Mouse (Mus musculus): ENCODE measurements at regions not wholly inside any gene's neighbourhood (a gene's known extent, or its start where the extent isn't known, plus 50 kb on each side); places are given as distances from the start of the nearest gene placed in this dataset.

GRCm38 (mm10) chr6:104080581-104080980 lies 412.0 kb upstream of the Cntn6 start:
- Histone ChIP-seq H3K4me1 (no peaks in the 10 kb centered on the region), H3K4me3 (no peak overlapping the region), H3K9me3 (no peaks in the 10 kb centered on the region), H3K27me3 (replicated peaks) (no peaks in the 10 kb centered on the region), H3K9ac (no peak overlapping the region), H3K27ac (no peak overlapping the region), H3K36me3 (replicated peaks) (no peaks in the 10 kb centered on the region), H3K4me2 (no peak overlapping the region)
- ATAC-seq (replicated peaks), result no peak
- WGBS, result 45% methylated on average over 3 of the region's 3 CpGs

DNA sequence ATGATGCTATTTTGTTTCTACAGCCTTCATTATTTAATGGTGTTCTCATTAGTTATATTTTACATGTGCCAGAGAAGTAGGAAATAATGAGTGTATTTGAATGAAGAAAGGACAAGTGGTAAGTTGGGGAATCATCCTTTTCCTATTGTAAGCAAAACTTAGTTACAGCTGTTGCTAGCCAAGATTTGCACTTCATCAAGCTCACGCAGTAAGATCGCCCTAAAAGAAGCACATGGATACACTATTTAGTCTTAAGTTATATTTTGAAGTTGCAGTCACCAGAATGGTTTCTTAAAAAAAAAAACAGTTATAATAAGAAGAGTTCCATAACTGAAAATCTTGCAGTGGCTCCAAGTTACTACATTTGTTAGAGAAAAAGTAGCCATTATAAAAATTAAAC lies 410.3 kb upstream of the Cntn6 start:
- no peaks in the 10 kb centered on the region for H3K36me3 ChIP-seq (replicated peaks)
- ATAC-seq (replicated peaks), result no peak
- H3K27me3 ChIP-seq (replicated peaks), result no peaks in the 10 kb centered on the region
- WGBS, result 95% methylated on average over 2 of the region's 2 CpGs
- no peak overlapping the region for H3K27ac ChIP-seq
- H3K4me3 ChIP-seq, result no peak overlapping the region
- H3K9me3 ChIP-seq, result no peaks in the 10 kb centered on the region
- no peaks in the 10 kb centered on the region for H3K4me1 ChIP-seq
- H3K4me2 ChIP-seq, result no peak overlapping the region
- no peak overlapping the region for H3K9ac ChIP-seq

DNA sequence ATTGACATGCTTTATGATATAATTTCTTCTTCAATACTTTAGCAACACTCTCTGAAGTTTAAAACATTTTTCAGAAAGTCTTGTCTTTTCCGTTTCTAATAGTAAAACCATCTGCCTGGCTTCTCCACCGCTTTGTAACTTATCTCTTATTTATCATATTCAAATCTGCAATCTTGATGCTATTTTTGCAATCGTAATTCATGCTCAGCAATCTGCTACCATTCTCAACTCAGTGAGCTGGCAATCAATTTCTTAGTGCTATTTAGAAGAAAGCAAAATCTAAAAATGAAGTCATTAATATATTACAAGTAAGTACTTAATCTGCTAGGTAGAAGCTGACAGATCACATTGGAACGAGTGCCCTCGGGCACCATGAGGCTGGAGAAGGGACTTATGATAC lies 384.2 kb upstream of the Cntn6 start:
- H3K9me3 ChIP-seq, result no peaks in the 10 kb centered on the region
- 85% methylated on average over 5 of the region's 5 CpGs for WGBS
- H3K9ac ChIP-seq, result no peak overlapping the region
- no peaks in the 10 kb centered on the region for H3K36me3 ChIP-seq (replicated peaks)
- H3K4me2 ChIP-seq, result no peak overlapping the region
- no peaks in the 10 kb centered on the region for H3K27me3 ChIP-seq (replicated peaks)
- no peak overlapping the region for H3K27ac ChIP-seq
- H3K4me3 ChIP-seq, result no peak overlapping the region
- H3K4me1 ChIP-seq, result no peaks in the 10 kb centered on the region
- ATAC-seq (replicated peaks), result no peak
